Mouse (Mus musculus) brain, embryonic 14.5 days (tissue): ENCODE measurements around the gene P4ha2.

Experiments used
- CTCF ChIP-seq: fragments of 200-500 bp; IDR thresholded peaks from 2 replicates; pipeline ENCODE4 v1.5.1; 2012; ENCODE audit warnings: inconsistent platforms, mild to moderate bottlenecking, moderate library complexity, borderline replicate concordance; ENCODE audit not compliant: insufficient read depth, insufficient read length; ENCODE audit errors: extremely low read depth
- POLR2A ChIP-seq: fragments of 200-500 bp; IDR thresholded peaks from 2 replicates; pipeline ENCODE4 v1.6.1; 2012; ENCODE audit warnings: mild to moderate bottlenecking, inconsistent platforms, borderline replicate concordance; ENCODE audit not compliant: poor library complexity, insufficient read depth, insufficient read length, severe bottlenecking; ENCODE audit errors: extremely low read depth

DNA sequence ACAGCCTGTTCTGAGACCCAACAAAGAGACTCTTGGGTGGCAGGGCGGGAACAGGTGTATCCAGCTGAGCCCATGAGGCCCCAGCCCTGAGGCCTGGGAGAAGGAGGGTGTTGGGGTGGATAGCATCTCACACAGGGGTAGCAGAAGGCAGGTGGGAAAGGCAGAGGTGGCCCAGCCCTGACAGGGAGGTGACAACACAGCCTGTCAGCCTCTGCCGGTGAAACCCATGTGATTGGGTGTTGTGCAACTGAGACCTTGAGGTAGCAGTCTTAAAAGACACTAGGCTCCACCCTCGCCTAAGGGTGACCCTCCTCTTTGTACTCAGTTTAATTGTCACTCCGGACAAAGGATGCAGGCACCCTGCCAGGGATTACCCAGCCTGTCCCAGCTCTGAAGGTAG is 26.6 kb upstream of the P4ha2 start:
- TF ChIP-seq CTCF = no peak
- no peak for TF ChIP-seq POLR2A
